Mouse (Mus musculus) left cerebral cortex, postnatal 14 days (tissue): Measurements from ENCODE around the gene Pde8a. TPM values are rescaled to one million over a fixed set of nuclear protein-coding genes. Genes with fewer than 3 reads are reported as not detected.

Experiments used
- DNase-seq, 2 experiments: peaks; one replicate each; pipeline ENCODE4 v3.0.0; 2021 to 2022; ENCODE audit warnings: low spot score in 2 of 2, mixed read lengths in 1 of 2
- intact Hi-C: fragments of 180-260 bp; cut with DNase I; formaldehyde crosslinking; loops from one replicate; pipeline ENCODE4 v1.15.1; 2025
- total RNA-seq, 2 experiments: library from RNA; stranded (reverse); gene quantifications; 2 replicates each; pipeline ENCODE4 v1.2.3; 2021

Pde8a gene
- total RNA-seq, 2 experiments from 2014 or later = 3.7 to 4.0 TPM

- DNase-seq = no peak
- intact Hi-C loops = no loop called here
These were observed 41.2 kb downstream of the Pde8a start for GRCm38 (mm10) chr7:81254579-81254978.

- intact Hi-C loops = no loop called here
- no peak for DNase-seq
These were observed 42.1 kb downstream of the Pde8a start for GRCm38 (mm10) chr7:81255456-81255855.

- intact Hi-C loops = no loop called here
- no peak for DNase-seq
These were observed 43.4 kb downstream of the Pde8a start for GRCm38 (mm10) chr7:81256773-81257172.

GRCm38 (mm10) chr7:81261548-81261947 lies 48.2 kb downstream of the Pde8a start:
- DNase-seq = peak in 1 of 2 experiments; percentile 26
- intact Hi-C loops = no loop called here

- no peak for DNase-seq
- intact Hi-C loops = no loop called here
These were observed 59.5 kb downstream of the Pde8a start for GRCm38 (mm10) chr7:81272908-81273307.

GRCm38 (mm10) chr7:81278966-81279365 lies 65.6 kb downstream of the Pde8a start:
- no peak for DNase-seq

GRCm38 (mm10) chr7:81281240-81281639 lies 67.8 kb downstream of the Pde8a start:
- no peak for DNase-seq
- intact Hi-C loops = no loop called here

More at GRCm38 (mm10) chr7:81278966-81279365, 65.6 kb downstream of the Pde8a start:
- intact Hi-C loops = no loop called here

- intact Hi-C loops = no loop called here
- DNase-seq = no peak
These were observed 73.1 kb downstream of the Pde8a start for GRCm38 (mm10) chr7:81286456-81286855.

- intact Hi-C loops = no loop called here
- no peak for DNase-seq
These were observed 73.5 kb downstream of the Pde8a start for GRCm38 (mm10) chr7:81286946-81287345.

GRCm38 (mm10) chr7:81295169-81295568 lies 81.8 kb downstream of the Pde8a start:
- intact Hi-C loops = no loop called here

GRCm38 (mm10) chr7:81298206-81298605 lies 84.8 kb downstream of the Pde8a start:
- no peak for DNase-seq
- intact Hi-C loops = no loop called here

More at GRCm38 (mm10) chr7:81295169-81295568, 81.8 kb downstream of the Pde8a start:
- DNase-seq = no peak

GRCm38 (mm10) chr7:81301323-81301722 lies 87.9 kb downstream of the Pde8a start:
- peak; percentile 25 to 50 for DNase-seq
- intact Hi-C loops = no loop called here

- no peak for DNase-seq
- intact Hi-C loops = no loop called here
These were observed 90.3 kb downstream of the Pde8a start for GRCm38 (mm10) chr7:81303682-81304081.

GRCm38 (mm10) chr7:81304100-81304499 lies 90.7 kb downstream of the Pde8a start:
- no peak for DNase-seq
- intact Hi-C loops = no loop called here

- intact Hi-C loops = no loop called here
- no peak for DNase-seq
These were observed 91.3 kb downstream of the Pde8a start for GRCm38 (mm10) chr7:81304675-81305074.

GRCm38 (mm10) chr7:81307735-81308134 lies 94.3 kb downstream of the Pde8a start:
- no peak for DNase-seq
- intact Hi-C loops = no loop called here

GRCm38 (mm10) chr7:81309247-81309646 lies 95.9 kb downstream of the Pde8a start:
- intact Hi-C loops = no loop called here
- DNase-seq = no peak

- no peak for DNase-seq
- intact Hi-C loops = no loop called here
These were observed 97.7 kb downstream of the Pde8a start for GRCm38 (mm10) chr7:81311130-81311529.

- intact Hi-C loops = no loop called here
- DNase-seq = no peak
These were observed 98.2 kb downstream of the Pde8a start for GRCm38 (mm10) chr7:81311581-81311980.

GRCm38 (mm10) chr7:81315583-81315982 lies 102.2 kb downstream of the Pde8a start:
- DNase-seq = no peak
- intact Hi-C loops = no loop called here

- no peak for DNase-seq
- intact Hi-C loops = loop anchor here (5.0 kb wide), 1 partner anchor 152 kb away; no protein-coding TSS in a partner anchor
These were observed 106.4 kb downstream of the Pde8a start for GRCm38 (mm10) chr7:81319749-81320148.

- no peak for DNase-seq
- intact Hi-C loops = loop anchor here (5.0 kb wide), 1 partner anchor 154 kb away; no protein-coding TSS in a partner anchor
These were observed 108.4 kb downstream of the Pde8a start for GRCm38 (mm10) chr7:81321776-81322175.
